Mouse (Mus musculus): ENCODE data around the gene Smim8. TPM values are rescaled to one million over a fixed set of nuclear protein-coding genes. Genes with fewer than 3 reads are reported as not detected.
A peak's percentile ranks its signal among the peaks of the same experiment; 100 is the strongest.

Gene Smim8
- polyA plus RNA-seq (2016; fragmentation: Nextera tagmentation; extraction: Ambion mirVana): 48.8 and 56.9 TPM in 2 replicates

GRCm38 (mm10) chr4:34777677-34778527 lies at the start of gene Smim8:
Smim8 (minus strand) TSS chr4:34778423.
- Histone ChIP-seq H3K4me3 (peak within 1 kb of the TSS; percentile 68), H3K9me3 (no peaks in the 10 kb centered on the region), H3K4me2 (replicated peaks) (peak within 1 kb of the TSS; percentile 69), H3K36me3 (no peaks in the 10 kb centered on the region), H3K27ac (peak within 1 kb of the TSS; percentile 81), H3K4me1 (no peaks in the 10 kb centered on the region), H3K27me3 (no peaks in the 10 kb centered on the region), H3K9ac (peak within 1 kb of the TSS; percentile 70)
- peak; percentile 75 for ATAC-seq (ENCODE audit: insufficient number of reproducible peaks, insufficient read depth, low FRiP score, low TSS enrichment)
- WGBS: 6% methylated on average over 40 of the region's 40 CpGs

- no peaks in the 10 kb centered on the region for H3K27me3 ChIP-seq
- no peak overlapping the region for H3K27ac ChIP-seq
- no peak overlapping the region for H3K4me2 ChIP-seq (replicated peaks)
- no peak for ATAC-seq (ENCODE audit: insufficient number of reproducible peaks, insufficient read depth, low FRiP score, low TSS enrichment)
- H3K9me3 ChIP-seq: no peaks in the 10 kb centered on the region
- peaks cover 9% of the 10 kb centered on the region for H3K36me3 ChIP-seq
- H3K4me1 ChIP-seq: no peaks in the 10 kb centered on the region
- H3K4me3 ChIP-seq: no peak overlapping the region
- 81% methylated on average over 1 of the region's 1 CpGs for WGBS
- H3K9ac ChIP-seq: no peak overlapping the region
Observed at GRCm38 (mm10) chr4:34823901-34824300, 45.7 kb upstream of the Smim8 start.

GRCm38 (mm10) chr4:34819904-34820303 lies 41.7 kb upstream of the Smim8 start:
- H3K36me3 ChIP-seq: peaks cover 26% of the 10 kb centered on the region
- no peaks in the 10 kb centered on the region for H3K4me1 ChIP-seq
- H3K9ac ChIP-seq: no peak overlapping the region
- 94% methylated on average over 4 of the region's 4 CpGs for WGBS
- no peak for ATAC-seq (ENCODE audit: insufficient number of reproducible peaks, insufficient read depth, low FRiP score, low TSS enrichment)
- no peaks in the 10 kb centered on the region for H3K27me3 ChIP-seq
- H3K4me3 ChIP-seq: no peak overlapping the region
- H3K9me3 ChIP-seq: no peaks in the 10 kb centered on the region
- no peak overlapping the region for H3K27ac ChIP-seq
- no peak overlapping the region for H3K4me2 ChIP-seq (replicated peaks)

- Histone ChIP-seq H3K27ac (no peak overlapping the region), H3K4me3 (no peak overlapping the region), H3K9ac (no peak overlapping the region), H3K9me3 (no peaks in the 10 kb centered on the region), H3K27me3 (no peaks in the 10 kb centered on the region), H3K36me3 (peaks cover 17% of the 10 kb centered on the region), H3K4me2 (replicated peaks) (no peak overlapping the region), H3K4me1 (no peaks in the 10 kb centered on the region)
- WGBS: 82% methylated on average over 14 of the region's 14 CpGs
- ATAC-seq (ENCODE audit: insufficient number of reproducible peaks, insufficient read depth, low FRiP score, low TSS enrichment): no peak
Observed at GRCm38 (mm10) chr4:34801166-34802034, 23.2 kb upstream of the Smim8 start.

- no peaks in the 10 kb centered on the region for H3K4me1 ChIP-seq
- ATAC-seq (ENCODE audit: insufficient number of reproducible peaks, insufficient read depth, low FRiP score, low TSS enrichment): no peak
- no peak overlapping the region for H3K4me3 ChIP-seq
- H3K4me2 ChIP-seq (replicated peaks): no peak overlapping the region
- no peaks in the 10 kb centered on the region for H3K36me3 ChIP-seq
- no peak overlapping the region for H3K9ac ChIP-seq
- H3K27me3 ChIP-seq: no peaks in the 10 kb centered on the region
- 88% methylated on average over 2 of the region's 2 CpGs for WGBS
- no peak overlapping the region for H3K27ac ChIP-seq
- H3K9me3 ChIP-seq: no peaks in the 10 kb centered on the region
Observed at GRCm38 (mm10) chr4:34798005-34798404, 19.8 kb upstream of the Smim8 start.

- H3K9me3 ChIP-seq: no peaks in the 10 kb centered on the region
- WGBS: 67% methylated on average over 8 of the region's 8 CpGs
- H3K27me3 ChIP-seq: no peaks in the 10 kb centered on the region
- no peak overlapping the region for H3K4me2 ChIP-seq (replicated peaks)
- no peak overlapping the region for H3K4me3 ChIP-seq
- no peak overlapping the region for H3K9ac ChIP-seq
- H3K4me1 ChIP-seq: no peaks in the 10 kb centered on the region
- no peak overlapping the region for H3K27ac ChIP-seq
- no peaks in the 10 kb centered on the region for H3K36me3 ChIP-seq
- ATAC-seq (ENCODE audit: insufficient number of reproducible peaks, insufficient read depth, low FRiP score, low TSS enrichment): no peak
Observed at GRCm38 (mm10) chr4:34797294-34797983, 19.2 kb upstream of the Smim8 start.

- Histone ChIP-seq H3K4me2 (replicated peaks) (no peak overlapping the region), H3K4me1 (no peaks in the 10 kb centered on the region), H3K9me3 (no peaks in the 10 kb centered on the region), H3K27me3 (no peaks in the 10 kb centered on the region), H3K36me3 (no peaks in the 10 kb centered on the region), H3K4me3 (no peak overlapping the region), H3K9ac (no peak overlapping the region), H3K27ac (no peak overlapping the region)
- no peak for ATAC-seq (ENCODE audit: insufficient number of reproducible peaks, insufficient read depth, low FRiP score, low TSS enrichment)
- 87% methylated on average over 5 of the region's 5 CpGs for WGBS
Observed at GRCm38 (mm10) chr4:34796294-34796693, 18.1 kb upstream of the Smim8 start.

- Histone ChIP-seq H3K4me3 (no peak overlapping the region), H3K27me3 (no peaks in the 10 kb centered on the region), H3K4me1 (no peaks in the 10 kb centered on the region), H3K9me3 (no peaks in the 10 kb centered on the region), H3K27ac (no peak overlapping the region), H3K4me2 (replicated peaks) (no peak overlapping the region), H3K9ac (no peak overlapping the region), H3K36me3 (no peaks in the 10 kb centered on the region)
- ATAC-seq (ENCODE audit: insufficient number of reproducible peaks, insufficient read depth, low FRiP score, low TSS enrichment): no peak
- WGBS: 88% methylated on average over 3 of the region's 3 CpGs
Observed at GRCm38 (mm10) chr4:34786476-34786875, 8.3 kb upstream of the Smim8 start.

- 36% methylated on average over 2 of the region's 2 CpGs for WGBS
- Histone ChIP-seq H3K4me1 (no peaks in the 10 kb centered on the region), H3K9me3 (no peaks in the 10 kb centered on the region), H3K27ac (no peak overlapping the region), H3K9ac (no peak overlapping the region), H3K27me3 (no peaks in the 10 kb centered on the region), H3K36me3 (no peaks in the 10 kb centered on the region), H3K4me3 (no peak overlapping the region), H3K4me2 (replicated peaks) (no peak overlapping the region)
- ATAC-seq (ENCODE audit: insufficient number of reproducible peaks, insufficient read depth, low FRiP score, low TSS enrichment): no peak
Observed at GRCm38 (mm10) chr4:34785646-34786045, 7.4 kb upstream of the Smim8 start.

- Histone ChIP-seq H3K4me2 (replicated peaks) (no peak overlapping the region), H3K27me3 (no peaks in the 10 kb centered on the region), H3K9me3 (no peaks in the 10 kb centered on the region), H3K4me3 (no peak overlapping the region), H3K9ac (no peak overlapping the region), H3K36me3 (no peaks in the 10 kb centered on the region), H3K4me1 (no peaks in the 10 kb centered on the region), H3K27ac (no peak overlapping the region)
- WGBS: 52% methylated on average over 5 of the region's 5 CpGs
- no peak for ATAC-seq (ENCODE audit: insufficient number of reproducible peaks, insufficient read depth, low FRiP score, low TSS enrichment)
Observed at GRCm38 (mm10) chr4:34784865-34785264, 6.6 kb upstream of the Smim8 start.

- WGBS: 38% methylated on average over 4 of the region's 4 CpGs
- no peak for ATAC-seq (ENCODE audit: insufficient number of reproducible peaks, insufficient read depth, low FRiP score, low TSS enrichment)
- no peak overlapping the region for H3K4me2 ChIP-seq (replicated peaks)
- H3K9ac ChIP-seq: no peak overlapping the region
- no peak overlapping the region for H3K27ac ChIP-seq
- H3K36me3 ChIP-seq: no peaks in the 10 kb centered on the region
- H3K27me3 ChIP-seq: no peaks in the 10 kb centered on the region
- H3K4me1 ChIP-seq: no peaks in the 10 kb centered on the region
- H3K9me3 ChIP-seq: no peaks in the 10 kb centered on the region
- no peak overlapping the region for H3K4me3 ChIP-seq
Observed at GRCm38 (mm10) chr4:34782730-34783129, 4.5 kb upstream of the Smim8 start.
